Mouse (Mus musculus): ENCODE results near the gene Dazap2.
A peak's percentile ranks its signal among the peaks of the same experiment; 100 is the strongest.
"Not testable (repeated sequence)": the region's sequence is repeated elsewhere in the genome, so short reads cannot be mapped to it uniquely, and the experiment has no call there.

The Dazap2 gene

GRCm38 (mm10) chr15:100606677-100607076 lies 8.5 kb upstream of the Dazap2 start:
- DNase-seq (ENCODE audit: low read depth, low spot score) = not testable (repeated sequence)

GRCm38 (mm10) chr15:100611951-100612350 lies 3.2 kb upstream of the Dazap2 start:
- DNase-seq (ENCODE audit: low read depth, low spot score) = no peak

GRCm38 (mm10) chr15:100612432-100612831 lies 2.7 kb upstream of the Dazap2 start:
- DNase-seq (ENCODE audit: low read depth, low spot score) = no peak

GRCm38 (mm10) chr15:100613584-100613983 lies 1.6 kb upstream of the Dazap2 start:
- DNase-seq (ENCODE audit: low read depth, low spot score) = peak; percentile 61

GRCm38 (mm10) chr15:100614218-100614995 lies 742 bp upstream of the Dazap2 start:
- no peak for DNase-seq (ENCODE audit: low read depth, low spot score)

- DNase-seq (ENCODE audit: low read depth, low spot score) = peak; percentile 70
Observed at GRCm38 (mm10) chr15:100615825-100616220, 674 bp downstream of the Dazap2 start.

- no peak for DNase-seq (ENCODE audit: low read depth, low spot score)
Observed at GRCm38 (mm10) chr15:100616221-100616620, 1.1 kb downstream of the Dazap2 start.

GRCm38 (mm10) chr15:100619200-100619599 lies 4.1 kb downstream of the Dazap2 start:
- no peak for DNase-seq (ENCODE audit: low read depth, low spot score)

- DNase-seq (ENCODE audit: low read depth, low spot score) = not testable (repeated sequence)
Observed at GRCm38 (mm10) chr15:100621671-100622070, 6.5 kb downstream of the Dazap2 start.

GRCm38 (mm10) chr15:100622164-100622563 lies 7.0 kb downstream of the Dazap2 start:
- DNase-seq (ENCODE audit: low read depth, low spot score) = no peak

GRCm38 (mm10) chr15:100623754-100624153 lies 8.6 kb downstream of the Dazap2 start:
- no peak for DNase-seq (ENCODE audit: low read depth, low spot score)

GRCm38 (mm10) chr15:100624435-100624834 lies 9.3 kb downstream of the Dazap2 start:
- no peak for DNase-seq (ENCODE audit: low read depth, low spot score)

- no peak for DNase-seq (ENCODE audit: low read depth, low spot score)
Observed at GRCm38 (mm10) chr15:100627287-100627686, 12.1 kb downstream of the Dazap2 start.

GRCm38 (mm10) chr15:100627774-100628370 lies 12.7 kb downstream of the Dazap2 start:
- no peak for DNase-seq (ENCODE audit: low read depth, low spot score)

GRCm38 (mm10) chr15:100628797-100629196 lies 13.6 kb downstream of the Dazap2 start:
- DNase-seq (ENCODE audit: low read depth, low spot score) = no peak

GRCm38 (mm10) chr15:100630126-100630525 lies 15.0 kb downstream of the Dazap2 start:
- no peak for DNase-seq (ENCODE audit: low read depth, low spot score)

GRCm38 (mm10) chr15:100631454-100632170 lies 16.5 kb downstream of the Dazap2 start:
- no peak for DNase-seq (ENCODE audit: low read depth, low spot score)

GRCm38 (mm10) chr15:100632323-100632722 lies 17.2 kb downstream of the Dazap2 start:
- no peak for DNase-seq (ENCODE audit: low read depth, low spot score)

- no peak for DNase-seq (ENCODE audit: low read depth, low spot score)
Observed at GRCm38 (mm10) chr15:100633341-100633740, 18.2 kb downstream of the Dazap2 start.

- DNase-seq (ENCODE audit: low read depth, low spot score) = no peak
Observed at GRCm38 (mm10) chr15:100635239-100635638, 20.1 kb downstream of the Dazap2 start.

GRCm38 (mm10) chr15:100635851-100636645 lies 20.9 kb downstream of the Dazap2 start:
- DNase-seq (ENCODE audit: low read depth, low spot score) = no peak
